Mouse (Mus musculus) ES-Bruce4 (cell line): ENCODE data around the gene Fgfr2.

ENCODE experiments used
- CTCF ChIP-seq: IDR thresholded peaks from one replicate; pipeline ENCODE4 v1.8.1; 2011; ENCODE audit warnings: low read depth, low read length
- POLR2A ChIP-seq: IDR thresholded peaks from one replicate; pipeline ENCODE4 v1.8.1; 2011; ENCODE audit warnings: low read length; ENCODE audit not compliant: insufficient read depth

GRCm38 (mm10) chr7:130807749-130808148, 2315.4 kb downstream of the Fgfr2 start:
- TF ChIP-seq CTCF (no peak), POLR2A (no peak)
